Mouse (Mus musculus): ENCODE measurements around the gene Trim72.

Gene Trim72

GRCm38 (mm10) chr7:128003688-128004087, at the start of gene Trim72:
TSS of gene Trim72 (plus strand) at chr7:128003949.
- peak in 1 of 2 experiments; percentile 46 for DNase-seq (ENCODE audit: low spot score in 2 of 2)

DNA sequence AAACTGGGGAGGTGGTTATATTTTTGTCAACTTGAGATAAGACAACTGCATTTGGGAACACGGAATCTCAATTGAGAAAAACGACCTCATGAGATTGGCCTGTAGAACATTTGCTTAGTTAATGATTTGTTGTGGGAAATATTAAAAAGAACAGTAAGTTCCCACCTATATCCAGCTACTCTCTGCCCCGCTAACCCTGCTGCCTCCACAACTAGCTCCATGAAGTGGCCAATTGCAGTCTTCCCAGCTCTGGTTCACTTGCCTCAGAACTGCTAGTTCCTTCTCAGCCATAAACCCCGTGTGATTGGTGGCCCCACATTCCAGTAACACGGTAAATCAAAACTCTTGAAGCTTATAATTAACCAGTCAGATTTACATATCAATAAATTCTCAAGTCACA, 44.4 kb upstream of the Trim72 start:
- DNase-seq (ENCODE audit: low spot score in 2 of 2) = no peak

GRCm38 (mm10) chr7:127966371-127966918, 37.3 kb upstream of the Trim72 start:
- DNase-seq (ENCODE audit: low spot score in 2 of 2) = no peak

DNA sequence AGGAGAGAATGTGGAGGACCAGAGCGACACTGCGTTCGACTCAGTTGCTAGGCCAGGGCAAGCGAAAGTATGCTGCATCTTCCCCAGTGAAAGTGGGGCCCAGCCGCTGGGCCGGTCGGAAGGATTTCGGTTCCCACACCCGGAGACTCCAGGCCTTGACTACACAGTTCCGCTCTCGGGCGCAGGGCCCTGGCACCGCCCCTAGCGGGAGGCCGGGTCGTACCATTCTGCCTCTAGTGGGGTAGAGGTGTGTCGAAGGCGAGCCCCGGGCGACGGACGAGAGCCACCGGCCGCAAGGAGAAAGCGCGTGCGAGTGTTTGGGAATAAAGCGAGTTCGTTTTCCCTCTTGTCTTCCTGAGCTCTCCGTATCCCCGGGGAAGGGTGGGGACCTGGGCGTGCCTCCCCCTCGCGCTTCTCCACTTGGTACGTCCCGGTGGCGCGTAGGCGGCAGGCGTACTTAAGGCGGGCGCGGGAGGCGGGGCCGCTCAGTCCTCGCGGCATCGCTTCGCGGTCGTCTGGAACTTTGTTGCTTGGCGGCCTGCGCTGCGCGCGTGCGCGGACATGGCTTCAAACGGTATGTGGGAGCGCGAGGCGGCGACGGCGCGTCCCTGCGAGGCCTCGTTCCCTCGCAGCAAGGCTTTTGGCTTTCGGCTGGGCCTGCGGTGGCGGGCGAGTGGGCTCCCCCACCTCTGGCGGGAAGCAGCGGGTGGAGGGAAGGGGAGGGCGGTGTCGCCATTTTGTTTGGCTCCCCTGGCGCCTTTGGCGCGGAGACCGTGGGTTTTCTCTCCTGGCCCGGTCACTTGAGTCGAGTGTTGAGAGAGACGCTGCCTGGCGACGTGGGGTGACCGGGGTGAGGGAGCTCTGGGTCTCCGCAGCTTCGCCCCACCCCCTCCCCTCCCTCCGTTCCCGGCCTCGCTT, 36.5 kb upstream of the Trim72 start, which contains the start of gene Fus:
Gene Fus (plus strand): TSS at position 454 of the 918 bp plus-strand sequence.
- DNase-seq (ENCODE audit: low spot score in 2 of 2) = peak; percentile 95

DNA sequence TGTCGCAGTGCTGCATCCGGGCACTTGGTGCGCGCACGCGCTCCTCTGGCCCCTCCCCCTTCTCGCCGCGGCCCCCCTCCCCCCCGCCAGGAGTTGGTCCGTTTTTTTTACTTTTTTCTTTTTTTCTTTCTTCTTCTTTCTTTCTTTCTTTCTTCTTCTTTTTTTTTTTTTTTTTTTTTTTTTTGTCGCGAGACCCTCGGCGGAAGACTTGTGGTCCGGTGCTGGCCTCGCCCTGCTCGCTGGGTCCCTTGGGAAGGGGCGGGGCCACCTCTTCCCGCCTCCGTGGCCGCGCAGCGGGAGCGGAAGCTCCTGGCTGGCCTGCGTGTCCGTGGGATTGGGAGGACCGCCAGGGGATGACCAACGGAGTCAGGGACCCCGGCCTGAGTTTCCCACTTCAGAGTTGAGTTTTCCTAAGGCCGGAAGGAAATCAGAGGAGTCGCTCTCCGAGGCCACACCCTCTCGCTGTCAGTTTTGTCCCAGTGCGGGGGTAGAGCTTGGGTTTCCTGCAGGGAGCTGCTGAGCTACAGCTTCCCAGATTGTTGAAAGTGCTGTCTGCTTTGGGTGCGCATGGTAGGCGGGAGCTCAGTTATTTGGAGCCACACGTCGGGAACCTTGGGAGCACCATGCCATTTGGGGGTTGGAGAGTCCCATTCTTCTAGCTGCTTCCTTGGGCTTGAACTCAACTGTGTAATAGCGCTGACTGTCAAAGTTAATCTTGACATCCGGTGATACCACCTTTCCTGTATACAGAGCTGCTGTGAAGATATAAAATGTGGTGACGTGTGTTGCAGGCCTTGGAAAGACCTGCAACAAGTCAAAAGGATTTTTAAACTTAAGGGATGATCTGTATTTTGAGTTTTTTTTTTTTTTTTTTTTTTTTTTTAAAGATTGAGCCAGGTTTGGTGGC, 35.6 kb upstream of the Trim72 start:
- peak; percentile 74 to 80 for DNase-seq (ENCODE audit: low spot score in 2 of 2)

DNA sequence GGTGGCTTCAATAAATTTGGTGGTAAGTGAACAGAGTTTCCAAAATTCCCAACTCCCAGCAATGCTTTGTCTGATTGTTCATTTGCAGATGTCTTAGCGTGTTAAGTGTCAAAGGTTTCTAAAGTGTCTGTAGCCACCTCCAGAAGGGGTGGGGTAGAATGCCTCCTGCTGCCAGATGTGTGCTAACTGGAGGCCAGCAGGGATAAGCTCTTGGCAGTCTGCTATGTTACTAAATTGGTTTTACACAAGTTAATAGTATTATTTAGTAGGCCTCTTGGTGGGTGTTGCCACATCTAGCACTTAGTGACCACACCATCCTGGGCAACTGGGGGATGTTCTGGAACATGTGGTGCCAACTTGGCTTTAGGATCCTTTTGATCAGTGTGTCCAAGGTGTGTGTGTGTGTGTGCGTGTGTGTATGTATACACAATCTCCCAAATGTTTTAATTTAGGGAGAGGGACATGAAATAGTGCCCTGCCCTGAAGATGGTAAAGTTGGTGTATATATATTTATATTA, 29.3 kb upstream of the Trim72 start:
- DNase-seq (ENCODE audit: low spot score in 2 of 2) = no peak

GRCm38 (mm10) chr7:127978856-127979255, 24.9 kb upstream of the Trim72 start:
- no peak for DNase-seq (ENCODE audit: low spot score in 2 of 2)

DNA sequence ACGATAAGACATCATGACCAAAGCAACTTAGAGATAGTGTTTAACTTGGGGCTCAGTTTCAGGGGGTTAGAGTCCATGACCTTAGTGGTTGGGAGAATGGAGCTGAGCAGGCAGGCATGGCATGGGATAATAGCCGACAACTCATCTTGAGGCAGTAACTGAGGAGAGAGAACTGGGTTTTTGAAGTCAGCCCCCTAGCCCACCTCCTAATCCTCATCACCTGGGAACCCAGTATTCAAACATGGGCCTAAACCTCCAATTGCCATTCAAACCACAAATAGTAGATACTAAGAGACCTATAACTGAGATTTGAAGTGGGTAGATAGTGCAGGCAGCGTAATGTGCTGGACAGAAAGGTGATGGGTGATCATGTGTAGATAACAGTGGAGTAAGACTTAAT, 23.1 kb upstream of the Trim72 start:
- no peak for DNase-seq (ENCODE audit: low spot score in 2 of 2)

DNA sequence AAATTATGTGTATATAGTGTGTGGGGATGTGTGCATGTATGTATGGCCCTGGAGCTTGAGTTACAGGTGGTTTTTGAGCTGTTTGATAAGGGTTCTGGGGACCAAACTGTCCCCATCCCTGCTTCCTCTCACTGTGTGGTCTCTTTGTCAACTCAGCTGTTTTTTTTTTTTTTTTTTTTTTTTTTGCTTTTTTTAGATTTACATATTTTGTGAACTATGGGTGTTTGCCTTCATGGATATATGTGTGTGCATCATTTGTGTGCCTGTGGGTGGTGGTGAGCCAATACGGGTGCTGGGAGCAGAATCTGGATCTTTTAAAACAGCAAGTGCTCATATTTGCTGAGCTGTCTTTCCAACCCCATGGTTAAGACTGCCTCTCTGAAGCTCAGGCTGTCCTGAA, 14.8 kb upstream of the Trim72 start:
- no peak for DNase-seq (ENCODE audit: low spot score in 2 of 2)

GRCm38 (mm10) chr7:127991643-127992487, 11.9 kb upstream of the Trim72 start:
- DNase-seq (ENCODE audit: low spot score in 2 of 2) = peak; percentile 73 to 81

DNA sequence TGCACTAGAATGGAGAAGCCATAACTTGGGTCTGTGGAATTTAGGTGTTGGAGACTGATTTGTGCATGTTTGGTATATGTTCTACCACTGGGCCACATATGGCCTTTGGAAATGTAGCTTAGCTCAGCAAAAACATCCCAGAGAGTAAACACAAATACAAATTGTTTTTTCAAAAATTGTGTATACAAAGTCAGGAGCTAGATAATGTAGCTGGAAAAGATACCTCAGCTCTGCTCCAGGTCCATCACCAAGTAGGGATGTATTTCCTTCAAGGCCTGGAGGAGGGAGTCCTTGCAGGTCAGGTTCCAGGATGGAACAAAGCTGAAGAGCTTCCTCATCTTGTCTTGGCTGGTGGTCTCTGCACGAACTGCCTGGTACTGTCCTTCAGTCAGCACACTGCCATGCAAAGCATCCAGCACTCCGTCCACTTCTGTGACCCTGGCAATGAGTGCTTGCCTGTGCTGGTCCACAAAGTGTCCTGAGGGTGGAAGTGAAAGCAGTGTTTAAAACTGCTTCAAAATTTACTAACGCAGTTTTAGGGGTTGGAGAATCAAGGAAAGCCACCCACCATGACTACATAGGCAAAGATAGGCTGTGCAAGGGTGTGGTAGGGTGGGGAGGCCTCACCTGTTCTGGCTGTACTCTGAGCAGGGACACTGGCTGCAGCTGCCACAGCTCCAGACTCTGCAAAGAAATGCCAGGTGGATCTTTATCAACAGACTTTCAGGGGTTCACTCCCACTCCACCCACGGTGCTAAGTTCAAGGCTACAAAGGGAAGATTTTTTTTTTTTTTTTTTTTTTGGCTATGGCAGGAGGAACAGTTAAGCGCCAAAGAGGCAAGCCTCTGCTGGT, 11.0 kb upstream of the Trim72 start:
- DNase-seq (ENCODE audit: low spot score in 2 of 2) = peak in 1 of 2 experiments; percentile 28

- peak; percentile 35 to 50 for DNase-seq (ENCODE audit: low spot score in 2 of 2)
Measured at GRCm38 (mm10) chr7:127993341-127993977, 10.3 kb upstream of the Trim72 start, which contains the start of gene Pycard. TSS of gene Pycard (minus strand) at chr7:127993867.

DNA sequence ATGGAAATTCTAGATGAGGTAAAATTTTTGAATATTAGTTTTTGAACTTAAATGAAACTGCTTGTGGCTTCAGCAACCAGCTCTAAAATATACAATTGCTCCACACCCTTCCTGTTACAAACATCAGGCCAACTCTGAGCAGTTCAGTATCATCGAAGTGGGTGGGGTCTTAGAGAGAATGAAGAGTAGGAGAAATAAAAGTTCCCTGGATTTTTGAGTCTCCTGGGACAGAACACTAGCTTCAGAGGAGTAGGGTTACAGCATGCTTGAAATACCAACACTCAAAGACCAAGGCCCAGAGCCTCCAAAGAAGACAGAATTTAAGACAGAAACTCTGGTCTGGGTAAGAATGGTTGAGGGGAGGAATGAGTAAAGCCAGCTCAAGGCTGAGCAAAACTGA, 4.3 kb upstream of the Trim72 start:
- no peak for DNase-seq (ENCODE audit: low spot score in 2 of 2)

- DNase-seq (ENCODE audit: low spot score in 2 of 2) = no peak
Measured at GRCm38 (mm10) chr7:128000068-128000950, 3.4 kb upstream of the Trim72 start.

- DNase-seq (ENCODE audit: low spot score in 2 of 2) = no peak
Measured at GRCm38 (mm10) chr7:128003098-128003497, 651 bp upstream of the Trim72 start.

- no peak for DNase-seq (ENCODE audit: low spot score in 2 of 2)
Measured at GRCm38 (mm10) chr7:128004150-128004486, 369 bp downstream of the Trim72 start.

DNA sequence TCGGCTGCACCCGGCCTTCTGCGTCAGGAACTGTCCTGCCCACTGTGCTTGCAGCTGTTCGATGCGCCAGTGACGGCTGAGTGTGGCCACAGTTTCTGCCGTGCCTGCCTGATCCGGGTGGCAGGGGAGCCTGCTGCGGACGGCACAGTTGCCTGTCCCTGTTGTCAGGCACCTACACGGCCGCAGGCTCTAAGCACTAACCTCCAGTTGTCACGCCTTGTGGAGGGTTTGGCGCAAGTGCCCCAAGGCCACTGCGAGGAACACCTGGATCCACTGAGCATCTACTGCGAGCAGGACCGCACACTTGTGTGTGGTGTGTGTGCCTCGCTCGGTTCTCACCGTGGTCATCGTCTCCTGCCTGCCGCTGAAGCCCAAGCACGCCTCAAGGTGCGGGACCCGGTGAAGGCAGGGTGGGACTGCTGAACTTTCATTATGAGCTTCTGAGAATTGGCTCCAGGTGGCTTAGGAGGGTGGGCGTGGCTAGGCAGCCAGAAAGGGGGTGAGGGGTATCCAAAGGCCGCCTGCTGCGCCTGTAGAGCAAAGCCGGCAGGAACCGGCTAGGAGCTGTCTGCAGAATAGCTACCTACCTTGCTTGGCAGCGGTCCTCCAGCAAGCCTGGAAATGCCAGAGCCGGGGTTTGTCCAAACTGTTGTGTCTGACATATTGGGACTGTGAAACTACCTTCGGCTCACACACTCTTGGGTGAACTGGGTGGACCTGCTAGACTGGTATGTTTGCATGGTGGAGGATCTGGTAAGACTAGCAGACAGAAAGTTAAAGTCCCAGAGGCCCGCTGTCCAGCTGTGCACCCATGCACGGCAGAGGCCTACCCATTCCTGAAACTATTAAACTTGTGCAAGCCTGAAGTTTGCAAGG, 976 bp downstream of the Trim72 start:
- DNase-seq (ENCODE audit: low spot score in 2 of 2) = peak in 1 of 2 experiments; percentile 25
